Mouse (Mus musculus) adipocyte (in vitro differentiated cells): Measurements from ENCODE around the gene Hoxc8.
A peak's percentile ranks its signal among the peaks of the same experiment; 100 is the strongest.

Experiments used
- DNase-seq: peaks from one replicate; pipeline ENCODE4 v3.0.0-alpha.2; 2016; ENCODE audit warnings: low spot score

The Hoxc8 gene

DNA sequence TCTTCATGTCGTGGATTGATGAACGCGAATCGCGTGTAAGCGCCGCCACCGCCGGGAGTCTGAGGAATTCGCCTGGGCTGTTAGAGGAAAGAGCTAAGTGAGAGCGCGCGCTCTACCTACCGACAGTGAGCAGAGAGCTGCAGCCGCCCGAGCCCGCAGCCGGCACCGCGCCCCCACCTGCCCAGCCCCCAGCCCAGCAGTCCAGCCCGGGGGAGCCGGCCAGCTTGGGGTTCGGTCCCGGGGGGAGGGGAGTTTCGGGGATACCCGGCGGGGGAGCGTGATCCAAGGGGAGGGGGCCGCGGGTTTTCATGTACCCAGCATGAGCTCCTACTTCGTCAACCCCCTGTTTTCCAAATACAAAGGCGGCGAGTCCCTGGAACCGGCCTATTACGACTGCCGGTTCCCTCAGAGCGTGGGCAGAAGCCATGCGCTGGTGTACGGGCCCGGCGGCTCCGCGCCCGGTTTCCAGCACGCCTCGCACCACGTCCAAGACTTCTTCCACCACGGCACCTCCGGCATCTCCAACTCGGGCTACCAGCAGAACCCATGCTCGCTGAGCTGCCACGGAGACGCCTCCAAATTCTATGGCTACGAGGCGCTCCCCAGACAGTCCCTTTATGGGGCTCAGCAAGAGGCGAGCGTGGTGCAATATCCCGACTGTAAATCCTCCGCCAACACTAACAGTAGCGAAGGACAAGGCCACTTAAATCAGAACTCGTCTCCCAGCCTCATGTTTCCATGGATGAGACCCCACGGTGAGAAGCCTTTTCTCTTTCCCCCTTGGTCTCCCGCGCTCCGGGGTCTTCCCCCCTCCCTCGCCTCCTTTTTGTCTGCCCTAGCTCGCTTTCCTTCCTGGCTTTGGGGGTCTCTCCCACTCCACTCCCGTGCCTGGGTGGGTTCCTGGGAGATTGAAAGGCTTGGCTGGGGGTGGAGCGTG lies at the start of gene Hoxc8:
Gene Hoxc8 (plus strand): TSS at position 147 of the 937 bp plus-strand sequence.
- DNase-seq: no peak

DNA sequence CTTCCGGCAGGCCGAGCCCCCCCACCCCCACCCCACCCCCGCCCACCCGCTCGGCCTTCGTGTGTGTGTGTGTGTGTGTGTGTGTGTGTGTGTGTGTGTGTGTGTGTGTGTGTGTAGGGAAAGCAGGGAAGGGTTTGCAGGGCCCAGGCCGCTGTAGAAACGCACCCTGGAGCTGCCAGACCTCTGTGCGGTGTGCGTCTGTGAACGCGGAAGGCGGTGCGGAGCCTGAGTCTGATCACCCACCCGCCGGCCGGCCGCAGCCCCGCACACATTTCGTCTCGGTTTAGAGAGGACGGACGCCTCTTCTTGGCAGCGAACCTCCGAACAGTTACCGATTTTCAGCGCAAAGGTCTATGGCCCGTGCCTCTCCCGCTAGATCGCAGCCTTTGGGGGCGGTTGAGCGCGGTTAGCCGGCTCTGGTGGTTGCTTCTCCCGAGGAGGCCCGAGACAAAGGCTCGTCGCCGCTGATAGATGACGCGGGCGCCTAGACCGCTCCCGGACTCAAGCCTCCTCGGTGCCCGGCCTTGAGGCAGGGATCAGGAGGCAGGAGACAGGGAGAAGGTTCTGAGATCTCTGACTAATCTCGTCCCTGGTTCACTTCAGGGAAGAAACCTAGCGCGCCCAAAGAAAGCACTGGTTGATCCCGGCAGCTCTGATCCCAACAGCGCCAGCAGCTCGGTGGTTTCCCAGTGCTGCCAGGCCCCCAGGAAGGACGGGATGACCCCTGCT lies 47.5 kb upstream of the Hoxc8 start:
- DNase-seq: peak; percentile 29

- DNase-seq: no peak
Observed at GRCm38 (mm10) chr15:102943468-102943813, 47.0 kb upstream of the Hoxc8 start.

GRCm38 (mm10) chr15:102945185-102946077 lies 45.0 kb upstream of the Hoxc8 start:
- DNase-seq: no peak

GRCm38 (mm10) chr15:102947276-102947675 lies 43.1 kb upstream of the Hoxc8 start:
- no peak for DNase-seq

- DNase-seq: no peak
Observed at GRCm38 (mm10) chr15:102948842-102949241, 41.6 kb upstream of the Hoxc8 start.

- DNase-seq: no peak
Observed at GRCm38 (mm10) chr15:102949696-102950095, 40.7 kb upstream of the Hoxc8 start.

GRCm38 (mm10) chr15:102950877-102951276 lies 39.5 kb upstream of the Hoxc8 start:
- no peak for DNase-seq

GRCm38 (mm10) chr15:102953561-102953960 lies 36.8 kb upstream of the Hoxc8 start:
- no peak for DNase-seq

DNA sequence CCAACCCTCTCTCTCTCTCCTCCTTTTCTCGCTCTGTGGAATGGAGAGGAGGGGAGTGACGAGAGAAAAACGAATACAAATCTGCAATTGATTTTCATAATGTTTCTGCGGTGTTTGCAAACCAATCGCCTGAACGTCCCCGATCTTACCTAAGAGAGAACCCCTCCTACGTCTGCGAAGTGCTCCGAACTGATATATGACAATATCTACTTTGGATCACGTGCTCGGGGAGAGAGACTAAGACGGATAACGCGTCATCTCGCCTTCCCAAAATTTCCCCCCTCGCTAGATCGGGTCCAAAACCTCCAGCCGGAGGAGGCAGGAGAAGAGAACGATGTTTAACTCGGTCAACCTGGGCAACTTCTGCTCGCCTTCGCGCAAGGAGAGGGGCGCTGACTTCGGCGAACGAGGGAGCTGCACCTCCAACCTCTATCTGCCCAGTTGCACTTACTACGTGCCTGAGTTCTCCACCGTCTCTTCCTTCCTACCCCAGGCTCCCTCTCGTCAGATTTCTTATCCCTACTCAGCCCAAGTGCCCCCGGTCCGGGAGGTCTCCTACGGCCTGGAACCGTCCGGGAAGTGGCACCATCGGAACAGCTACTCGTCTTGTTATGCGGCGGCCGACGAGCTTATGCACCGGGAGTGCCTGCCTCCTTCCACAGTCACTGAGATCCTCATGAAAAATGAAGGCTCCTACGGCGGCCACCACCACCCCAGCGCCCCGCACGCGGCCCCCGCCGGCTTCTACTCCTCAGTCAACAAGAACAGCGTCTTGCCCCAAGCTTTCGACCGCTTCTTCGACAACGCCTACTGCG lies 36.0 kb upstream of the Hoxc8 start, which contains the start of gene Hoxc11:
Gene Hoxc11 (plus strand): TSS at position 236 of the 815 bp plus-strand sequence.
- DNase-seq: no peak

- no peak for DNase-seq
Observed at GRCm38 (mm10) chr15:102955007-102955382, 35.4 kb upstream of the Hoxc8 start.

DNA sequence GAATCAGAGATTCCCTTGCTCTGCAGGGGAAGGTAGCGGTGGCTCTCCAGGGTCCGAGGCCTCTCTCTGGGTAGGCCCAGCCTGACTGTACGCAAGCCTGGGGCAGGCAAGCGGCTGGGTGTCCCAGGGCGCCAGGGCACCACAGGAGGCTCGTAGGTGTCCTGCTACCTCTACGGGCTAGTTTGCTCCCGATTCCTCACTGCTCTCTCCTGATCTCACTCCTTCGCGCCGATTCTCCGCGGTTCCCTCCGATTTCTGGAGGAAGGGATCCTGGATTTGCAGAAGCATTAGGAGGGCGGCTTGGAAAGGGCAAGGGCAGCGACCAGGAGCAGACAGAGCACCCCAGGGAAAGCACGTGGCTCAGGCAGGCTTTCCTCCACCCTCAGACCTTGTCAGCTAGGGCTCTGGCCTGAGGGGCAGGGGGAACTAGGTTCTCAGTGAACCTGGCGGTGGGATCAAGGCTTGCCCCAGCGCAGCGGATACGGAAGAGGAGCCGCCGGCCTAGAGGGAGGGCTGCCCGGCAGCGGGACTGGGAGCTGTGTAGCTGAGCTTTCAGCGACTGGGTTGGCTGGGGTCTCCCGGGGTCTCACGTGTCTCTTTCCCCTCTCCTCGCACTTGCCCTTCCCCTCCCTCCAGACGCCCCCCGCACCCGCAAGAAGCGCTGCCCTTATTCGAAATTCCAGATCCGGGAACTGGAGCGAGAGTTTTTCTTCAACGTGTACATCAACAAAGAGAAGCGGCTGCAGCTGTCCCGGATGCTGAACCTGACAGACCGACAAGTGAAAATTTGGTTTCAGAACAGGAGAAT lies 34.4 kb upstream of the Hoxc8 start:
- DNase-seq: no peak

- no peak for DNase-seq
Observed at GRCm38 (mm10) chr15:102956906-102957305, 33.5 kb upstream of the Hoxc8 start.

- DNase-seq: no peak
Observed at GRCm38 (mm10) chr15:102959663-102960191, 30.7 kb upstream of the Hoxc8 start.

- DNase-seq: no peak
Observed at GRCm38 (mm10) chr15:102961728-102962127, 28.7 kb upstream of the Hoxc8 start.

DNA sequence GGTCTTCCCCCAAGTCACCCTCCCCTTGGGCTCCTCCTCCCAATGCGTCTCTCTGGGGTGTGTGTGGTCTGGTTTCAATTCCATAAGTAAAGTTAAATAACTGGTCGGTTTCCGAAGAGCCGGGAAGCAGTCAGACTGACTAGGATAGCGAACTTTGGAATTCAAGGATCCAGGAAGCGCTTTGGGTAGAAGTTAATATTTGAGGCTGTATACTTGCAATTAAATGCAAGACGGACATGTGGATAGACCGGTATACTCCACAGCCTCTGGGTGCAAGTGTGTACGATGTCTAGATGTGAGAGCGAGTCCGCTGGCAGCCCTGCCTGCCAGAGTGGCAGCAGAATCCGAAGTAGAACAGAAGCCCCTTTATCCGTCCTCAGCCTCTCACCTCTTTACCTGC lies 27.9 kb upstream of the Hoxc8 start:
- no peak for DNase-seq

- no peak for DNase-seq
Observed at GRCm38 (mm10) chr15:102963259-102963658, 27.1 kb upstream of the Hoxc8 start.

DNA sequence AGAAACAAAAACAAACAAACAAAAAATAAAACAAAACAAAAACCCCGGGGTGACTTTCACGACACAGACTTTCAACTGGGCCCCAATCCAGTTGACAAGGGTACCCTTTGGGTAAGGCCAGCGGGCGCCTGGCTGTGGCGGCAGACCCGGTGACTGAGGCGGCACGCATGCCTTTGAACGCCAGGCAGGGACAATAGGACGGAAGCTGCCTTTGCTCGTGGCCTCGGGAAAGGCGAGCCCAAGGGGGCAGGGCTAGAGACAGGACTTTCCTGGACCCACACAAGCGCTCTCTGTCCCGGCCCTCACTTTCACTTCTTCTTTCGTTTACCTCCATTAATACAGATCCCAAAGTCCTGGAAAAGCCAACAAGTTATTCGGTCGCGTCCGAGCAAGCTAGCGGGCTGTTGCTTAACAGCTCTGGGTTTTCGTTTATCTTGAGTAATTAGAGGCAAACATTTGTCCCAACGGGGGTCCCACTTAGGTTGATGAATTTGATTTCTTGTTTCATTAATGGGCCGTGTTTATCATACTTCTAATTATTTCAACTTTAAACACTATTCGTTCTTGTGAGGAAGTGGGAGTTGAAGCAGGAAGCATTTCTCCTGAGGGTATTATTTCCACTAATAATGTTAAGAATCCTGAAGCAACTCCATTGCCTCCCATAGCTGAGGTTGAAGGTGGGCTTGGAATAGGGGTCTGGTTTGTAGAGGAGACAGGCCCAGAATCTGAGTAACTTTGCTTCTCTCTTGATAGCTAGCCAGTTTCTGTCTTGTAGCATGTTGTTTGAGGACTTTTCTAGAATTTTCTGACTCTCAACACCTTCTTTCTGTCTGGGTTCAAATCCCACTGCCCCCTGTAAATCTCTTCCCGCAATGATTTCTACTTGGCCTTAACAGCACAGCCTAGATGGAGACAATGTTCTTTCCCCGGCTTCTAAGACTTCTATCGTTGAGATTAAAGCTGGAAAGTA lies 26.5 kb upstream of the Hoxc8 start:
- DNase-seq: no peak
